Mouse (Mus musculus) adrenal gland, postnatal 25 days (tissue): Measurements from ENCODE around the gene Tubgcp3. TPM values are rescaled to one million over a fixed set of nuclear protein-coding genes. Genes with fewer than 3 reads are reported as not detected.
"Not testable (repeated sequence)": the region's sequence is repeated elsewhere in the genome, so short reads cannot be mapped to it uniquely, and the experiment has no call there.

Experiments used
- DNase-seq: peaks from one replicate; pipeline ENCODE4 v3.0.0; 2021; ENCODE audit warnings: mixed read lengths
- total RNA-seq: library from RNA; stranded (reverse); gene quantifications from 2 replicates; pipeline ENCODE4 v1.2.3, GENCODE M21; 2021

Tubgcp3 gene
- total RNA-seq, 1 experiment from 2014 or later: 38.6 TPM

GRCm38 (mm10) chr8:12641527-12641926, 30.5 kb downstream of the Tubgcp3 start:
- DNase-seq: no peak

GRCm38 (mm10) chr8:12638446-12638845, 33.6 kb downstream of the Tubgcp3 start:
- no peak for DNase-seq

GRCm38 (mm10) chr8:12635366-12635765, 36.7 kb downstream of the Tubgcp3 start:
- no peak for DNase-seq

GRCm38 (mm10) chr8:12629079-12629478, 43.0 kb downstream of the Tubgcp3 start:
- peak; percentile 21 for DNase-seq

- DNase-seq: no peak
Observed at GRCm38 (mm10) chr8:12625890-12626289, 46.2 kb downstream of the Tubgcp3 start.

- no peak for DNase-seq
Observed at GRCm38 (mm10) chr8:12621550-12622222, 50.4 kb downstream of the Tubgcp3 start.

- not testable (repeated sequence) for DNase-seq
Observed at GRCm38 (mm10) chr8:12617369-12617768, 54.7 kb downstream of the Tubgcp3 start.

- DNase-seq: no peak
Observed at GRCm38 (mm10) chr8:12613201-12613600, 58.8 kb downstream of the Tubgcp3 start.

GRCm38 (mm10) chr8:12609752-12610449, 62.1 kb downstream of the Tubgcp3 start:
- no peak for DNase-seq

- DNase-seq: no peak
Observed at GRCm38 (mm10) chr8:12608810-12609209, 63.2 kb downstream of the Tubgcp3 start.

GRCm38 (mm10) chr8:12607223-12607622, 64.8 kb downstream of the Tubgcp3 start:
- DNase-seq: peak; percentile 65

GRCm38 (mm10) chr8:12583785-12584184, 88.3 kb downstream of the Tubgcp3 start:
- DNase-seq: no peak

GRCm38 (mm10) chr8:12579339-12579999, 92.6 kb downstream of the Tubgcp3 start:
- DNase-seq: not testable (repeated sequence)

GRCm38 (mm10) chr8:12576739-12577138, 95.3 kb downstream of the Tubgcp3 start:
- DNase-seq: no peak

GRCm38 (mm10) chr8:12576003-12576402, 96.0 kb downstream of the Tubgcp3 start:
- DNase-seq: no peak

GRCm38 (mm10) chr8:12572814-12573534, 99.1 kb downstream of the Tubgcp3 start, which contains the start of gene Spaca7:
TSS of gene Spaca7 (plus strand) at chr8:12573029.
- no peak for DNase-seq

GRCm38 (mm10) chr8:12566509-12566908, 105.5 kb downstream of the Tubgcp3 start:
- no peak for DNase-seq

GRCm38 (mm10) chr8:12565488-12565887, 106.6 kb downstream of the Tubgcp3 start:
- no peak for DNase-seq

- DNase-seq: no peak
Observed at GRCm38 (mm10) chr8:12564307-12564706, 107.7 kb downstream of the Tubgcp3 start.
